Mouse (Mus musculus) frontal cortex, adult 2 months (tissue): ENCODE measurements at regions not wholly inside any gene's neighbourhood (a gene's known extent, or its start where the extent isn't known, plus 50 kb on each side); places are given as distances from the start of the nearest gene placed in this dataset.
"Not testable (repeated sequence)": the region's sequence is repeated elsewhere in the genome, so short reads cannot be mapped to it uniquely, and the experiment has no call there.

Source experiments
- DNase-seq, 2 experiments: peaks; one replicate each; pipeline ENCODE4 v3.0.0; 2022; ENCODE audit warnings: low spot score in 1 of 2; ENCODE audit errors: extremely low spot score in 1 of 2

DNA sequence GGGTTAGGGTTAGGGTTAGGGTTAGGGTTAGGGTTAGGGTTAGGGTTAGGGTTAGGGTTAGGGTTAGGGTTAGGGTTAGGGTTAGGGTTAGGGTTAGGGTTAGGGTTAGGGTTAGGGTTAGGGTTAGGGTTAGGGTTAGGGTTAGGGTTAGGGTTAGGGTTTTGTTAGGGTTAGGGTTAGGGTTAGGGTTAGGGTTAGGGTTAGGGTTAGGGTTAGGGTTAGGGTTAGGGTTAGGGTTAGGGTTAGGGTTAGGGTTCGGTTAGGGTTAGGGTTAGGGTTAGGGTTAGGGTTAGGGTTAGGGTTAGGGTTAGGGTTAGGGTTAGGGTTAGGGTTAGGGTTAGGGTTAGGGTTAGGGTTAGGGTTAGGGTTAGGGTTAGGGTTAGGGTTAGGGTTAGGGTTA is 124.7 kb upstream of the Fgf14 start:
- DNase-seq = not testable (repeated sequence)

DNA sequence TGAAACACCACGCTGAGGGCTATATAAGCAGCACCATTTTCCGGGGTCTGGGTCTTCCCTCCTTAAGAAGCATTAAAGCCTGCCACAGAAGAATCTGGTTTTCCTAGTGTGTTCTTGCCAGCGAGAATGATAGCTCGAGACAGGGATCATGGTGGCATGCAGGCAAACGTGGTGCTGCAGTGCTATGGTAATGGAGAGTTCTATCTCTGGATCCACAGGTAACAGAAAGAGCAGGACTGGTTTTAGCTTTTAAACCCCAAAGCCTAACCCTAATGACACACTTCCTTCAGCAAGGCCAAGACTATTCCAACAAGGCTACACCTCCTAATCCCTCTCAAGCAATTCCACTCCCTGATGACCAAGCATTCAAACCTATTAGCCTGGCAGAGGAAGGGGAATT is 123.5 kb upstream of the Fgf14 start:
- no peak for DNase-seq

DNA sequence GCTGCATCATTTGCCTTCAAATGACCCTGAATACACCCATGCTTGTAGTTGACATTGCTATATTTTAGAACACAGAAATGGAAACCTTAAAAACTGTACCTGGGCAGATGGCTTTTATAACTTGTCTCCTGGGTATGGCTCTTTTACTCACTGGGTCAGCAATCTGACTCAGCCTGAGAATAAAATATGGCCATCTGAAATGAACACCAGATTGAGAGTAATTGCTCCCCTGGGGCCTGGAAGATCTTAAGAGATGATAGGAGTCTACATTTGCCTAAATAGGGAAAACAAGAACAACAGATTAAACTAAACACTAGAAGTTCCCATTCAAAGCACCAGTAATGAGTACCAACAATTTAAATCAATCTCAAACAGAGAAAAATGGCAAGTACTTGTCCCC is 98.5 kb upstream of the Fgf14 start:
- no peak for DNase-seq

DNA sequence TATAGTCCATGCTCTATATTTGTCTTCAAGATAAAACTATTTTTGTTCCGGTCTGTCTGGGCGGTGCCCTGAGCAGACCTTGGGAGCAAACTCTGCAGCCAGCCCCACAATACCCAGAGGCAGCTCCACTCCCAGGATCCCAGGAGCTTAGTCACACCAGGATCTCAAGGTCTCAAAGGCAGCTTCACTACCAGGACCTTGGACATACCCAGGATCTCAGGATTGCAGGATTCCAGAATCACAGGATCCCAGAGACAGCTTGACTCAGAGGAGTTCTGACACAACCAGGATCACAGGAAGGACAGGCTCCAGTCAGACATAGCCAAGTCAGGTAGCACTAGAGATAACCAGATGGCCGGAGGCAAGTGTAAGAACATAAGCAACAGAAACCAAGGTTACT is 91.1 kb upstream of the Fgf14 start:
- no peak for DNase-seq

DNA sequence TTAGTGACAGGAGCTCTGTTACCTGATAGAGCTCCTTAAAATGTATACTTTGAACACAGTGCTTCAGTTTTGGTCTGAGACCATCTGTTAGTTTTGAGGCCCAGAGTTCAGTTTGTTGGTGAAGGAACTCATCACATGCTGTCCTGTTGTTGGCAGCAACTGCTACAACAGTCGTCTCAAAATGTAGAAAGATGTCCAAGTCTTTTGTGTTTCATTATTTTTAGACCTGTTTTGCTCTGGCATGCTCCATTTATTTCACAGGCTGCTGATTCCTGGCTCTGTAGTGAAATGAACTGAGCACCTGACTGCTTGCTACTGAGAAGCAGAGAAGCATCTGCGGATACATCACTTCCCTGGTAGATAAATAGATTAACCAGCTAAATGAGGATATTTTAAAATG is 90.3 kb upstream of the Fgf14 start:
- peak in 1 of 2 experiments; percentile 1 for DNase-seq

DNA sequence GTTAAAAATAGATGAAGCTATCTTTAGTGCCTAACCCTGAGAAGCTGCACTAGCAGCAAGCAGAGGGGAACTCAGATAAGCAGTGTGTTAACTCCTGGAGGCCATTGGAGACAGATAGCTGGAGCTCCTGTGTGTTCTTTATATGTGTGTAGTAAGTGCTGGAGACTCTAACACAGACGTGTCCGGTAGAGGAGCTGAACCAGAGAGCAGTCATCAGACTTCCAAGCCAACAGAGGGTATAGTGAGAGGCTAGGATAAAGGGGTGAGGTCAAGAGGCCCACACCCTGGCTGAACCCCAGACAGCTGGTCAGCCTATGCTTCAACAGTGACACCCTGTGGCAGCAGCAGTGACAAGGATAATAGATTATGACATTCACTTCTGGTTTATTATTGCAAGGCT is 65.6 kb upstream of the Fgf14 start:
- peak in 1 of 2 experiments; percentile 32 for DNase-seq
